Mouse (Mus musculus) kidney, postnatal 25 days (tissue): ENCODE measurements around the gene Vmn2r111.
"Not testable (repeated sequence)": the region's sequence is repeated elsewhere in the genome, so short reads cannot be mapped to it uniquely, and the experiment has no call there.

ENCODE experiments used
- DNase-seq, 2 experiments: peaks; one replicate each; pipeline ENCODE4 v3.0.0; 2021; ENCODE audit warnings: mixed read lengths in 2 of 2

The Vmn2r111 gene

GRCm38 (mm10) chr17:22573382-22573781 is at the start of gene Vmn2r111:
Gene Vmn2r111 (minus strand): TSS chr17:22573482.
- DNase-seq, result not testable (repeated sequence)

GRCm38 (mm10) chr17:22600651-22601050 is 27.4 kb upstream of the Vmn2r111 start, which contains the start of gene Vmn2r112:
Gene Vmn2r112 (plus strand): TSS chr17:22600951.
- not testable (repeated sequence) for DNase-seq

GRCm38 (mm10) chr17:22520467-22520866 is 52.8 kb downstream of the Vmn2r111 start:
- not testable (repeated sequence) for DNase-seq

GRCm38 (mm10) chr17:22520037-22520436 is 53.2 kb downstream of the Vmn2r111 start:
- DNase-seq, result not testable (repeated sequence)

GRCm38 (mm10) chr17:22497120-22497519 is 76.2 kb downstream of the Vmn2r111 start:
- no peak for DNase-seq
